Mouse (Mus musculus): Measurements from ENCODE around the gene Sumf1. TPM values are rescaled to one million over a fixed set of nuclear protein-coding genes. Genes with fewer than 3 reads are reported as not detected.
A peak's percentile ranks its signal among the peaks of the same experiment; 100 is the strongest.

Gene Sumf1
- polyA plus RNA-seq, 1 experiment = 37.6 TPM

- 78% methylated on average over 6 of the region's 6 CpGs for WGBS
- H3K27me3 ChIP-seq (replicated peaks; ENCODE audit: control insufficient read depth, insufficient read depth, low read length) = no peaks in the 10 kb centered on the region
- peak overlapping the region; percentile 79 for H3K27ac ChIP-seq (ENCODE audit: insufficient read depth, low read depth, low read length)
These were observed 42.1 kb upstream of the Sumf1 start for GRCm38 (mm10) chr6:108227461-108227860.

GRCm38 (mm10) chr6:108226230-108226629, 40.8 kb upstream of the Sumf1 start:
- TF ChIP-seq CTCF (conservative IDR thresholded peaks at IDR 0.05; ENCODE audit: insufficient read depth, insufficient read length, low read depth, low read length) = no peak
- TF ChIP-seq POLR2A (IDR thresholded peaks at IDR 0.05; ENCODE audit: low read depth, low read length) = no peak
- WGBS = 58% methylated on average over 7 of the region's 7 CpGs
- DNase-seq = no peak
- Histone ChIP-seq H3K27me3 (replicated peaks; ENCODE audit: control insufficient read depth, insufficient read depth, low read length) (no peaks in the 10 kb centered on the region), H3K4me1 (ENCODE audit: control insufficient read depth, insufficient read depth, low read length) (peaks cover 53% of the 10 kb centered on the region), H3K36me3 (ENCODE audit: control insufficient read depth, insufficient read depth, low read length) (no peaks in the 10 kb centered on the region; the same call in 1 of the 2 replicates), H3K27ac (ENCODE audit: insufficient read depth, low read depth, low read length) (no peak overlapping the region), H3K4me3 (ENCODE audit: insufficient read depth, low read depth, low read length) (no peak overlapping the region)

More at GRCm38 (mm10) chr6:108227461-108227860, 42.1 kb upstream of the Sumf1 start:
- peaks cover 56% of the 10 kb centered on the region for H3K4me1 ChIP-seq (ENCODE audit: control insufficient read depth, insufficient read depth, low read length)
- H3K36me3 ChIP-seq (ENCODE audit: control insufficient read depth, insufficient read depth, low read length) = no peaks in the 10 kb centered on the region
- TF ChIP-seq POLR2A (IDR thresholded peaks at IDR 0.05; ENCODE audit: low read depth, low read length) (no peak), CTCF (conservative IDR thresholded peaks at IDR 0.05; ENCODE audit: insufficient read depth, insufficient read length, low read depth, low read length) (no peak)
- no peak for DNase-seq
- no peak overlapping the region for H3K4me3 ChIP-seq (ENCODE audit: insufficient read depth, low read depth, low read length)

GRCm38 (mm10) chr6:108225027-108225426, 39.6 kb upstream of the Sumf1 start:
- no peak for TF ChIP-seq POLR2A (IDR thresholded peaks at IDR 0.05; ENCODE audit: low read depth, low read length)
- no peak for TF ChIP-seq CTCF (conservative IDR thresholded peaks at IDR 0.05; ENCODE audit: insufficient read depth, insufficient read length, low read depth, low read length)
- Histone ChIP-seq H3K4me3 (ENCODE audit: insufficient read depth, low read depth, low read length) (no peak overlapping the region), H3K27ac (ENCODE audit: insufficient read depth, low read depth, low read length) (0 out of 2 replicates have a peak overlapping the region, but pooled peaks have one; percentile 9), H3K36me3 (ENCODE audit: control insufficient read depth, insufficient read depth, low read length) (no peaks in the 10 kb centered on the region; the same call in 1 of the 2 replicates), H3K4me1 (ENCODE audit: control insufficient read depth, insufficient read depth, low read length) (peaks cover 46% of the 10 kb centered on the region), H3K27me3 (replicated peaks; ENCODE audit: control insufficient read depth, insufficient read depth, low read length) (no peaks in the 10 kb centered on the region)
- DNase-seq = no peak
- 56% methylated on average over 2 of the region's 2 CpGs for WGBS

- H3K4me1 ChIP-seq (ENCODE audit: control insufficient read depth, insufficient read depth, low read length) = peaks cover 51% of the 10 kb centered on the region
- no peak for TF ChIP-seq POLR2A (IDR thresholded peaks at IDR 0.05; ENCODE audit: low read depth, low read length)
- TF ChIP-seq CTCF (conservative IDR thresholded peaks at IDR 0.05; ENCODE audit: insufficient read depth, insufficient read length, low read depth, low read length) = no peak
- H3K4me3 ChIP-seq (ENCODE audit: insufficient read depth, low read depth, low read length) = no peak overlapping the region
- WGBS = 82% methylated on average over 4 of the region's 4 CpGs
- no peaks in the 10 kb centered on the region; the same call in 1 of the 2 replicates for H3K36me3 ChIP-seq (ENCODE audit: control insufficient read depth, insufficient read depth, low read length)
- no peaks in the 10 kb centered on the region for H3K27me3 ChIP-seq (replicated peaks; ENCODE audit: control insufficient read depth, insufficient read depth, low read length)
- peak overlapping the region; percentile 46 for H3K27ac ChIP-seq (ENCODE audit: insufficient read depth, low read depth, low read length)
- DNase-seq = no peak
These were observed 39.0 kb upstream of the Sumf1 start for GRCm38 (mm10) chr6:108224361-108224760.

GRCm38 (mm10) chr6:108222875-108223274, 37.5 kb upstream of the Sumf1 start:
- DNase-seq = no peak
- WGBS = 88% methylated on average over 5 of the region's 5 CpGs
- H3K36me3 ChIP-seq (ENCODE audit: control insufficient read depth, insufficient read depth, low read length) = no peaks in the 10 kb centered on the region; the same call in 1 of the 2 replicates
- no peak for TF ChIP-seq POLR2A (IDR thresholded peaks at IDR 0.05; ENCODE audit: low read depth, low read length)
- no peak for TF ChIP-seq CTCF (conservative IDR thresholded peaks at IDR 0.05; ENCODE audit: insufficient read depth, insufficient read length, low read depth, low read length)
- no peak overlapping the region for H3K4me3 ChIP-seq (ENCODE audit: insufficient read depth, low read depth, low read length)
- no peaks in the 10 kb centered on the region for H3K27me3 ChIP-seq (replicated peaks; ENCODE audit: control insufficient read depth, insufficient read depth, low read length)
- H3K4me1 ChIP-seq (ENCODE audit: control insufficient read depth, insufficient read depth, low read length) = peaks cover 50% of the 10 kb centered on the region
- no peak overlapping the region for H3K27ac ChIP-seq (ENCODE audit: insufficient read depth, low read depth, low read length)

- peaks cover 48% of the 10 kb centered on the region for H3K4me1 ChIP-seq (ENCODE audit: control insufficient read depth, insufficient read depth, low read length)
- no peak overlapping the region for H3K27ac ChIP-seq (ENCODE audit: insufficient read depth, low read depth, low read length)
- TF ChIP-seq POLR2A (IDR thresholded peaks at IDR 0.05; ENCODE audit: low read depth, low read length) (no peak), CTCF (conservative IDR thresholded peaks at IDR 0.05; ENCODE audit: insufficient read depth, insufficient read length, low read depth, low read length) (no peak)
- H3K36me3 ChIP-seq (ENCODE audit: control insufficient read depth, insufficient read depth, low read length) = no peaks in the 10 kb centered on the region; the same call in 1 of the 2 replicates
- H3K27me3 ChIP-seq (replicated peaks; ENCODE audit: control insufficient read depth, insufficient read depth, low read length) = no peaks in the 10 kb centered on the region
- DNase-seq = no peak
- H3K4me3 ChIP-seq (ENCODE audit: insufficient read depth, low read depth, low read length) = no peak overlapping the region
- WGBS = 43% methylated on average over 5 of the region's 5 CpGs
These were observed 37.1 kb upstream of the Sumf1 start for GRCm38 (mm10) chr6:108222435-108222834.

- TF ChIP-seq POLR2A (IDR thresholded peaks at IDR 0.05; ENCODE audit: low read depth, low read length) (no peak), CTCF (conservative IDR thresholded peaks at IDR 0.05; ENCODE audit: insufficient read depth, insufficient read length, low read depth, low read length) (no peak; the same call in 1 of the 2 replicates)
- DNase-seq = peak; percentile 59
- H3K4me1 ChIP-seq (ENCODE audit: control insufficient read depth, insufficient read depth, low read length) = peaks cover 33% of the 10 kb centered on the region
- peaks cover 2% of the 10 kb centered on the region; the same call in 1 of the 2 replicates for H3K36me3 ChIP-seq (ENCODE audit: control insufficient read depth, insufficient read depth, low read length)
- no peaks in the 10 kb centered on the region for H3K27me3 ChIP-seq (replicated peaks; ENCODE audit: control insufficient read depth, insufficient read depth, low read length)
- H3K27ac ChIP-seq (ENCODE audit: insufficient read depth, low read depth, low read length) = peak overlapping the region; percentile 40
- WGBS = 39% methylated on average over 3 of the region's 3 CpGs
- no peak overlapping the region for H3K4me3 ChIP-seq (ENCODE audit: insufficient read depth, low read depth, low read length)
These were observed 32.6 kb upstream of the Sumf1 start for GRCm38 (mm10) chr6:108217987-108218386.
